Mouse (Mus musculus) embryo, embryonic 10.5 days (tissue): ENCODE results near the gene Gpr119.
A peak's percentile ranks its signal among the peaks of the same experiment; 100 is the strongest.

ENCODE experiments used
- DNase-seq: peaks from one replicate; pipeline ENCODE4 v3.0.0-alpha.2; 2015; ENCODE audit warnings: low spot score

Gene Gpr119

DNA sequence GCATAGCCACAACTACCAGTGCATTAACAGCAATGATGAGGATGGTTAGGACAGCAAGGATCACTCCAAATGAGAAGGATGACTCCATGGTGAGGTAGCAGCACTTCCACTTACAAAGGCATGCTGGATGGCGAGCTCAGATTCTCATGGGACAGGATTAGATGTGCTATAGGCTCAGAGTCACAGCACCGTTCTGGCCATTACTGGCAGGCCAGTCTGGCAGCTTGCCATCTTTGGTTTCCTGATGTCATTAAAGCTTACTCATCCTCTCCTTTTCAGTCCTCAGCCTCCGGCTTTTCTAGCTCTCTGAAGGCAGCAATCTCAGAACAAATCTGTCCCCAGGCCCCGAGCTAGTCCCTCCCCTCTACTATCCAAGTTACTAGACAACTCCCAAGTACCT lies at the start of gene Gpr119:
Gene Gpr119, minus strand, starts transcription at position 308 of the 400 bp plus-strand sequence.
- no peak for DNase-seq

GRCm38 (mm10) chrX:48712846-48713245 lies 38.6 kb upstream of the Gpr119 start:
- DNase-seq: no peak

GRCm38 (mm10) chrX:48709701-48710100 lies 35.4 kb upstream of the Gpr119 start:
- DNase-seq: no peak

GRCm38 (mm10) chrX:48694864-48695371 lies 20.6 kb upstream of the Gpr119 start, which contains the start of gene Rbmx2:
TSS of gene Rbmx2 (plus strand) at chrX:48695004.
- DNase-seq: peak; percentile 94

DNA sequence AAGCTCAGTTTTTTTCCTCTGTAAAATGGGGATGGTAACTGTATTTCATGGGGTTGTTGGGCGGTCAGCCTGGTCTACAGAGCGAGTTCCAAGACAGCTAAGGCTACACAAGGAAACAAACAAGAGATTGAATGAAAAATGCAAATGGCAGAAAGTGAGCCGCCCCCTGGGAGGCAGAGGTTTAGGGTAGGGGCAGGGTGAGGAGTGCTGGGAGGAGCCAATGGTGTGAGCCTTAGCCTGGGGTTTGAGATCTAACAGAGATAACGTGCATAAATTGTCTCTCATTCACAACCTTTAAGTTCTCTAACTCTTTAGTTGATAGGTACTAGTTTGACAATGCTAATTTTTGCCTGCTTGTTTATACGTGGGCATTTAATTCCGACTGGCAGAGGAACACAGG lies 20.2 kb upstream of the Gpr119 start:
- no peak for DNase-seq

DNA sequence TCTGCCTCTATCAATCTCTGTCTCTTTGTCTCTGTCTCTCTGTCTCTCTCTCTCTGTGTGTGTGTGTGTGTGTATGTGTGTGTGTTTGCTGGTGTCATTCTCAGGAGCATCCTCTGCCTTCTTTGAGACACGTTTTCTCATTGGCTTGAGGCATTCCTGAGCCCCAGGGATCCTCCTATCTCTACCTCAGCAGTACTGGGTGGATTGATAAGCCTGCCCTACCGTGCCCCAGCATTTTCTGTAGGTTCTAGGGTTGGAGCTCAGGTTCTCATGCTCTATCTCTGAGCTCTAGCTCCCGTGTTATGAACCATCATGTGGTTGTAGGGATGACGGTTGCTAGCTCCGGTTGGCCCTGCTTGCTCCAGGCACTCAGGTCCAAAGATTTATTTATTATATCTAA lies 9.6 kb upstream of the Gpr119 start:
- DNase-seq: no peak

DNA sequence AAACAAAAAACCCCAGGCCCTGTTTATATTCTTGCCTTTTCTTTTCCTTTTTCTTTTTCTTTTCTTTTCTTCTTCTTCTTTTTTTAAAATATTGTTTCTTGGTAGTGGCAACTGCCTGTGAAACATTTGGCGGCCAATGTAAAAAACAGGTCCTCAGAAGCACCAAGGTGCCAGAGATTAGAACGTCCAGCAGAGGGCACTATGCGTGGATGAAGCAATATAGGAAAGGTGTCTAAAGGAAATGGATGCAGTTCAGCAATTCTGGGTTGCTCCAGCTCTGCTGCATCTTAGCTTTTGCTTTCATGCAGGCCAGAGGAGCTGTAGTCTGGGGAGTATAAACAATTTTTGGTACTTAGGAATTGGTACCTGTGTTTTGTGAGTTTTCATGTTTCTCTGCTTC lies 9.2 kb upstream of the Gpr119 start:
- peak; percentile 62 for DNase-seq

DNA sequence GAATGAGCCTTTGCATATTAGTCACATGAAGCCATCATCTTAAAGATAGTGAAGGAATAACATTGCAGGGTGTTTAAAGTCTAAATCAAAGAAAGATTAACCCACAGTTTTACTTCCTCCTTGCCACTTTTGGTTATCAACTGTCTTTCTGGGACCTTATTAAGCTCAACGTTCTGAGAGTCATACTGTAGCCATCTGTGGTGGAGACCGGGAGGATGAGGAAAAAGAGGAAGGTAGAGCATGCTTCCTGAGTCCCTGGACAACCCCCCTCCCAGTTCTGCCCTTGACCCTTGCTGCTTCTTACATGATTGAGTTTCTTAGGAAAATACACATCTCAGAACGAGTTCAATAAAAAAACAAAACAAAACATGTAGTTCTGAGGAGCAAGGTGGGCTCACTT lies 2.6 kb downstream of the Gpr119 start:
- DNase-seq: no peak

GRCm38 (mm10) chrX:48669588-48669987 lies 4.7 kb downstream of the Gpr119 start:
- peak; percentile 1 for DNase-seq

DNA sequence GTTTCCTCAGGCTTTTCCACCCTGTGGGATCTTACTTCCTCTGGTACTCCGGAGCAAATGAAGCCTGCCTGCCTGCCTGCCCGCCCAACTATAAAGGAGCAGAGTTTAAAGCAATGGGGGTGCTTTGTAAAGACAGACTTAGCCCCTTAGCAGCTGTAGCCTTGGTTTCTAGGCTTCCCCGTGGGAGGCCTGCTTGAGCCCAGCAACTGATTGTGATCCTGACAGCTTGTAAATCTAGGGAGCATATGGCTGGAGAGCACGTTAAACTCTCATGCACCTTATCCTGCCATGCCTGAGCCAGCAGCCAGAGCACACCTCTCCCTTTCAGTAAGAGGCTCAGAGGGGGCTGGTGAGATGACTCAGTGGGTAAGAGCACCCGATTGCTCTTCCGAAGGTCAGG lies 7.5 kb downstream of the Gpr119 start:
- peak; percentile 43 for DNase-seq

- DNase-seq: peak; percentile 30
These were observed 30.2 kb downstream of the Gpr119 start for GRCm38 (mm10) chrX:48644122-48644521.

- peak; percentile 1 for DNase-seq
These were observed 37.2 kb downstream of the Gpr119 start for GRCm38 (mm10) chrX:48637032-48637431.

GRCm38 (mm10) chrX:48624054-48624420 lies 50.2 kb downstream of the Gpr119 start:
- DNase-seq: no peak

- DNase-seq: peak; percentile 87
These were observed 50.8 kb downstream of the Gpr119 start, which contains the start of gene Slc25a14 for GRCm38 (mm10) chrX:48623379-48624053. TSS of gene Slc25a14 (plus strand) at chrX:48623413.

GRCm38 (mm10) chrX:48623049-48623378 lies 51.3 kb downstream of the Gpr119 start:
- no peak for DNase-seq
